Mouse (Mus musculus): ENCODE results near the gene Wdr17.
"Not testable (repeated sequence)": the region's sequence is repeated elsewhere in the genome, so short reads cannot be mapped to it uniquely, and the experiment has no call there.

Wdr17 gene

GRCm38 (mm10) chr8:54791858-54792698 lies 94.9 kb downstream of the Wdr17 start:
- no peak for DNase-seq (ENCODE audit: low spot score)

GRCm38 (mm10) chr8:54780134-54780942 lies 106.6 kb downstream of the Wdr17 start:
- no peak for DNase-seq (ENCODE audit: low spot score)

DNA sequence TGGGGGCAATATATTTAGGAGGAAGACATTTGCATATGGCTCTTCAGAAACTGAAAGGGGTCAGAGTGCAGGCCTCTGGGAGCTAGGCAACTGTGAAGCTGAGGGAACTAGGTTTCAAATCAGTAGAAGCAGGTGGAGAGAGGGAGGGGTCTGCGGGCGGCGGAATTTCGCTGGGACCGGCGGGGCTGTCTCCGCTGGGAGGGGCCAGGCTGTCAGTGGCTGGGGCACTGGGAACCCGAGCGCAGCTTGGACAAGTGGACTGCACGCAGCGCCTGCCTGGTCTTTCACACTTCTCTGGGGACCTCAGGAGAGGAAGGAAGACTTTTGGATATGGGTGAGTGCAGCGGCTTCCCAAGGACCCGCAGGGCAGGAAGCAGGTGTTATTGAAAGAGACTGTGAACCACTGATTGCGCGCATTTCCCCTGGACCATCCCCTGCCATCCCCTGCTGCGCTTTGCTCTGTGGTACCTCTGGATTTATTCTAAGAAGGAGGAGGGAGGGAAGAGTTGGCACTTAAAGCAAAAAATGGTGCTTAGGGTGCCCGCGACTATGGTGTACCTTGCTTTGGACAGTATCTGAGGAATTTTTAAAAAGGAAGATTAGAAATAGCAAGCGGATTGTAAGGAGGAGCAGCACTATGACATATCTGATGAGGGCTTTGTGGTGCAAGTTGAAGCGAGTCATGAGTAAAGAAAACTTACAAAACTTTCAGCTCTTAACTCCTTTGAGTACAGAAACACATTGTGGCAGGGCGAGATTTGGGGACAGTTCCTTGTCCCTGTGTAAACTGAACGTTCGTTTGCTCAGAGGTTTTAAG lies 107.5 kb downstream of the Wdr17 start:
- no peak for DNase-seq (ENCODE audit: low spot score)

DNA sequence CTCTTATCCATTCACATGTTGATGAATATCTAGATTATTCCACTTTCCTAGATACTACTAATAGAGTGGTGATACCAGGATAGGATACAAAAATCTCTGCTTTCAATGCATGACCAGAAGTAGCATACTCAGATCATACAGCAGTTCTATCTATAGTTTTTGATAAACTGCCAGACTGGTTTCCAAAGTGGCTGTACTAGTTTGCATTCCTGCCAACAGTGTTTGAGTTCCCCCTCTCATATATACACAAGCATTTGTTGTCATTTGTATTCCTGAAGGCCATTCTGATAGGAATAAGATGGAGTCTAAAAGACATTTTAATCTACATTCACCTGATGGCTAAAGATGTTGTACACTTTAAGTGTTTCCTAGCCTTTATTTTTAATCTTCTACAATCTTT lies 110.0 kb downstream of the Wdr17 start:
- DNase-seq (ENCODE audit: low spot score): no peak

DNA sequence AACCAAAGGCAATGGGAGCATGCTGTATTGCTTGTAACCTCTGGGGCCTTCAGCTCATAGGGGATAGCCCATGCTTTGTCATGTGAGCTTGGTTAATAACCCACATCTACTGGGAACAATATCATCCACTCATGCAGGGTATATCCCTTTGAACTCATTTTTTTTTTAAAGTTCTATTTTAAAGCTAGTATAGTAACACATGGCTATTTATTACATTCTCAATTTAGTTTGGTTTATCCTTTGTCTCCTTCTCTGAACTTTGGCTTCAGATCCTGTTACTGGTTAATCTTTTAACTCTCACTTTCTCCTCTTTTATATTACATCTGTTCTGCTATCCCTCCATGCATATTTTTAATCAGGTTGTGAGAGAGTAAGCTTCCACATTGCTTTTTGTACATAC lies 110.7 kb downstream of the Wdr17 start:
- DNase-seq (ENCODE audit: low spot score): no peak

DNA sequence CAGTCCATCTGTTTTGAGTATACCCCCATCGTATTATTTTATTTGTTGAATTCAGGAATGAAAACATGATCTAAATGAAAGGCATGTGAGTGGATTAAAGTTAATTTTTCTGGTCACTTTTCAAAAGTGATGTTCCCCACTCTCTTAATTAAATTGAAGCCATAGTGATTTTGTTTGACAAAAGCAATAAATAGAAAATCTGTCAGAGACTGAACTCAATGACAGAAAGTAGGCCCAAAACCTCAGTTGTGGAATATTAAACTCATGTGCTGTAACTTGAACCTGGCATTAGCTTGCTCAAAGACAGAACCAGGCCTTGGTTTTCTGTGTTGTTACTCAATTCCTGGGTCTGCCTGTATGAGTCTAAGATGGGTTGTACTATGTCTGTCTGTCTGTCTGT lies 129.3 kb downstream of the Wdr17 start:
- no peak for DNase-seq (ENCODE audit: low spot score)

DNA sequence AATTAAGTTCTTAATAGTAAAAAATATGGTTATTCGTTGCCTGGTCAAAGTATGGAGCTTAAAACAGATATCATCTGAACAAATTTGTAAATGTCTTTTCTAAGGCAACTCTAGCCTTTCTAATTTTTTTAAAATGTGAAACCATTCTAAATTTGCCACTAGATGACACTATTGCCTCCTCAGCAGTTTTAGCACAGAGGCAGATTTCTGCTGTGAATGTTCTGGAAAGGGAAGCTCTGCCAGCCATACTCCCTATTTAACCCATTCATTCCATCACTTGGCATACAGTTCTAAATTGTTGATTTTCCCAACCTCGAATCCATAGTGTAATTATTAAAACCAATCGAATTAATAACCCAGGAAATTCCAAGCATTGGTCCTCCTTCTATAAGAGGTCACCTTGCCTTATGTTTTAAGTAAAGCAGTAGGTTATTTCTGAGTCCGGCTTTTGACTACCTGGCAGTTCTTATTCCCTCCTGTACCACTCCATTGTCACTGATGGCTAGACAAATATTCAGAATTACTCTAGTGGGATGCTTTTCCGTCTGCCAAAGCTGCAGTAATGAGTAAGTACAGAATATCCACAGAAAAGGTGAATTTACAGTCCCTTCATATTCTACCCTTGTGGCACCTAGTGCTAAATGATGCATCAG lies 150.2 kb downstream of the Wdr17 start:
- no peak for DNase-seq (ENCODE audit: low spot score)

GRCm38 (mm10) chr8:54724668-54725035 lies 162.3 kb downstream of the Wdr17 start:
- DNase-seq (ENCODE audit: low spot score): no peak

GRCm38 (mm10) chr8:54723976-54724667 lies 162.9 kb downstream of the Wdr17 start:
- DNase-seq (ENCODE audit: low spot score): no peak

GRCm38 (mm10) chr8:54718515-54718914 lies 168.5 kb downstream of the Wdr17 start:
- no peak for DNase-seq (ENCODE audit: low spot score)

DNA sequence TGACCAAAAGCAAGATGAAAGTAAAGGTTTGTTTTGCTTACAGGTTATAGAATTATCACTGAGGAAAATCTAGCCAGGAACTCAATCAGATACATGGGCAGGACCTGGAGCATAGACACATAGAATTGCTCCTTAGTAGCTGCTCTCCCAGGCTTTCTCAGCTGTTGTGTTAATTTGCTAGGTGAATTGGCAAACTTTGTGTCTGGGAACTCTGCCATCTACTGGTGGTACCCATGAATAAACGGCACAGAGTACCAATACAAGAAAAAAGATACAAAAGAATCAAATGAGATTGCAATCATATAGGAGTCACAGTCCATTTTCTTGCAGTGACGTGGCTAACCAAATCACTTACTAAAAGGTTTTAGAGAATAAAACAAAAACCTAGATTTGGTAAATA lies 181.2 kb downstream of the Wdr17 start:
- DNase-seq (ENCODE audit: low spot score): no peak

DNA sequence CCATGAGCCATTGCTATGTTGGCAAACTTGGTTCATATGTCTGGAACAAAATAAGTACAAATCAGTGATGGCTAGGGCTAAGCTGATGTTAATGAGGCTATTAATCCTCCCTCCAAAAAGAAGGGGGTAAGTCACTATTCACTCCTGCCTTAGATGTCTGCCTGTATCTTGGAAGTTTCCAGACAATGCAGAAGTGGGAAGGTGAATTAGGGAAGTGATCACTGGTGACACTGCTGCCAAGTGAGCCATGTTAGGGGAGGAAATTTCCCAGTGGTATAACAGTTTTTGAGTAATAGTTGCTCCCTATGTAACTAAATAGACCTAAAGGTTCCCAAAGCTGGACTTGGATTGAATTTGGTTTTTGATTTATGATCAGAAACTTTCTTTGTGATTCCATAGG lies 215.2 kb downstream of the Wdr17 start:
- DNase-seq (ENCODE audit: low spot score): no peak

- DNase-seq (ENCODE audit: low spot score): no peak
Measured at GRCm38 (mm10) chr8:54667756-54668155, 219.2 kb downstream of the Wdr17 start.

- no peak for DNase-seq (ENCODE audit: low spot score)
Measured at GRCm38 (mm10) chr8:54660675-54661074, 226.3 kb downstream of the Wdr17 start.

- DNase-seq (ENCODE audit: low spot score): no peak
Measured at GRCm38 (mm10) chr8:54659703-54660102, 227.3 kb downstream of the Wdr17 start.

GRCm38 (mm10) chr8:54638634-54639033 lies 248.3 kb downstream of the Wdr17 start:
- DNase-seq (ENCODE audit: low spot score): no peak

GRCm38 (mm10) chr8:54616710-54617109 lies 270.3 kb downstream of the Wdr17 start:
- not testable (repeated sequence) for DNase-seq (ENCODE audit: low spot score)

- DNase-seq (ENCODE audit: low spot score): no peak
Measured at GRCm38 (mm10) chr8:54610238-54610637, 276.7 kb downstream of the Wdr17 start.

- DNase-seq (ENCODE audit: low spot score): no peak
Measured at GRCm38 (mm10) chr8:54609336-54609735, 277.6 kb downstream of the Wdr17 start.

DNA sequence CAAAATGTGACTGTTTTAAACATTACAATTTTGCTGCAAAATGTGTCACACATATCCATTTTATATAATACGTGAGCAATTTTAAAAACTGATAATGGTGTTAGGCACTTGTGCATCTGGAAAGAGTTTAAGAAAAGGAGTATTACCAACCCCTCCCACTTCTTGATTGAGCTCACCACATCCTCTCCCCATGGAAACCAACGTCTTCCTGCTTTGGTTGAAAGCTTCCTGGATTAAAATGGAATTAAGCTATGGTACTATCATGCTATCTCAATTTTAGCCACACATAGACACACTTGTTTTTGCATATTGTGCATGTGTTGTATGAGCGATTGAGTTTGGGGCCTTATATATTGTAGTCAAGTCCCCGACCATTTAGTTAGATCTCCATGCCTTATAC lies 283.5 kb downstream of the Wdr17 start:
- no peak for DNase-seq (ENCODE audit: low spot score)

DNA sequence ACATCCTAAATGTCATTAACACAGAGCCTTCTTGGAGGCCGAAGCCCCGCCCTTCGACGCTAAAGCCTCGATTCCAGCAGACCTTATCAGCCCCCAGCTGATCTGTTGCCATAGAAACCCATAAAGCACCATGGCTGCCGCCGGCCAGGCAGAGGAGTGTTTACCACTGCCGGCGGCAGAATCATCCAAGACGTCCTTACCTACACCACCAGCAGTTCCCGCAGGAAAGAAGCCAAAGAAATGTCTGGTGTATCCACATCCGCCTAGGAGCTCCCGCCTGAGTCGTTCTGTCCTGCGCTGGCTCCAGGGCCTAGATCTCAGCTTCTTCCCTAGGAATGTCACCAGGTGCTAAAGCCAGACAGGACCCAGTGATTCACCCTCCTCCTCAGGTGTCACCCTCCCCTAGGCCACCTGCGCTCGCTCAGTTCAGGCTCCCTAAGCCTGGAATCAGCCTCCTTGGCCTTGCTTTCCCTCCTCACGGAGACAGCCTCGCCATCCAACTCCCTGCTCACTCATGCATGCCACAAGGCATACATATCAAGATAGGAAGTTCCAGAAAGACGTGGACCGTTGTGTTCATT lies 286.2 kb downstream of the Wdr17 start, which contains the start of gene Spata4:
TSS of gene Spata4 (plus strand) at position 111 of the 581 bp plus-strand sequence.
- DNase-seq (ENCODE audit: low spot score): no peak
